Mouse (Mus musculus) adrenal gland, adult 2 months (tissue): ENCODE data around the gene Fam92b. TPM values are rescaled to one million over a fixed set of nuclear protein-coding genes. Genes with fewer than 3 reads are reported as not detected.

Experiments used
- DNase-seq: peaks from one replicate; pipeline ENCODE4 v3.0.0; 2021
- long read RNA-seq: library from polyadenylated mRNA; stranded (forward); transcript quantifications from one replicate; pipeline ENCODE4 v2.0.0, GENCODE M21; 2021
- polyA plus RNA-seq: library from polyadenylated mRNA; depleted of rRNA; stranded (reverse); fragments of >200 nt; gene quantifications from 2 replicates; pipeline ENCODE4 v1.2.3, GENCODE M21; 2012; rRNA removed
- total RNA-seq, 2 experiments: library from RNA; stranded (reverse); gene quantifications; 2 replicates each; pipeline ENCODE4 v1.2.3; 2021

The Fam92b gene
- total RNA-seq (1 to 10 TPM in 1 of 2 experiments, under 1 TPM in 1; 0.61 to 1.4 TPM), polyA plus RNA-seq (0.95 and 1.7 TPM in 2 replicates)
- long read RNA-seq, partial matches to known transcripts = 0 of 1 reads
- long read RNA-seq, other reads (novel, unspliced or antisense) = 1 of 1 reads

DNA sequence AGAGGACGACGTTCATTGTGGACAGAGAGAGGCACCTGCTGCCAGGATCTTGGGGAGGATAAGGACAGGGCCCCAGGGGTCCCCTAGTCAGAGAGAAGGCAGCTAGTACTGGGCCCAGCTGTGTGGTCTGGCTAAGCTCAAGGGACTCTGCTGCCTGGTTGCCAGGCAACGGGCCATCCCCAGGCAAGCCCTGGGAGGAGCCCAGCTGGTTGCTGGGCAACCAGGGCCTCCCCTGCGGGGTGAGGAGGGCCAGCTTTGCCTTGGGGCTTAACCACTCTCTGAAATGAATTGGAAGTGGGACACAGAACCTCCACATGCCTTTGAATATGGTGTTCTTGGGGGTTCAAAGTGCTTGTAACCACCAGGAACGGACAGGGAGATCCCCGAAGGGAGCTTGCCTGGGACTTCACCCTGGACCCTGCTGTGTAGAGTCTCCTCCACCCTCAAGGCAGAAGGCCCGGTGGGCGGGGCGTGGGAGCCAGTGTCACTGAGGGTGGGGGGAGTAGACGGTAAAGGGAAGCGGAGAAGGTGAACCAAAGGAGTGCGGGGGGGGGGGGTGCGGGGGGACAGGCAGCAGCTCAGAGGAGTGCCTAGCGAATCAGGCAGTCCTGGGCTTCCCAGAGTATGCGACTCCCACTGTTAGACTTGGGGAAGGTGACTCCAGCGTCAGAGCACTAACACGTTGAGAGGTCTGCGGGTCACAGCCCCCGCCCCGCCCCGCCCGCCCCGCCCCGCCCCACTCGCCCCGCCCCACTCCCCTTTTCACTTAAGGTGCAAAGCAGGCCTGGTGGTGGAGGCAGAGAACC, at the start of gene Fam92b:
TSS of gene Fam92b (minus strand) at position 149 of the 806 bp plus-strand sequence.
- peak; percentile 70 for DNase-seq

DNA sequence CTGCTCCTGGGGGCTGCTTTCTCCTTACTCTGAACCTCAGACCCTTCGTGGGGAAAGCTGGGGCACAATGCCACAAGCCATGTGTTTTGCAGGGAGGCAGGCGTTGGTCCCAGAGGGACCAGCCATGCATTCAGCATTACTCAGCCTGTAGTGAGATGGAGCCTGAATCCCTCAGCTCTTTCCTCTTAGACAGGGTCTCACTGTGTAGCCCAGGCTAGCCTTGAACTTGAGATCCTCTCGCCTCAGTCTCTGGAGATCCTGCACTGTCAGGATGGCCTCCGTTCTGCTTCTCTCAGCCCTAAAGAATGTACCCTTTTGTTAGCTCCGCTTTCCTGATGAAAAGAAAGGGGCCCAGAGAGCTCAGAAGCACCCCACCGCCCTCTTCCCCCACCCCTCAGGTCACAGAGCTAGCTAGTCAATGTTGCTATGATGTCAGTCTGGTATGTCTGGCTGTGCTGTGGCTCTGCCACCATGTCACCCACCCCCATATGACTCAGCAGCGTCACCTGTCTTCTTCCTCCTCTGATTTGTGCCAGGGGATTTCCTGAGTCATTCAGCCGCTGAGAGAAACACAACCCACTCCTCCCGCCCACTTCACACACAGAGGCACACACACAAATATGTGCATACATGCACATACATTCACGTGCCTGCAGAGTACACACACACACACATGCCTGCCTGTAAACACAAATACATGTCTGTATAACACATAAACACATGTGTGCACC, 48.3 kb upstream of the Fam92b start:
- DNase-seq = peak; percentile 81

DNA sequence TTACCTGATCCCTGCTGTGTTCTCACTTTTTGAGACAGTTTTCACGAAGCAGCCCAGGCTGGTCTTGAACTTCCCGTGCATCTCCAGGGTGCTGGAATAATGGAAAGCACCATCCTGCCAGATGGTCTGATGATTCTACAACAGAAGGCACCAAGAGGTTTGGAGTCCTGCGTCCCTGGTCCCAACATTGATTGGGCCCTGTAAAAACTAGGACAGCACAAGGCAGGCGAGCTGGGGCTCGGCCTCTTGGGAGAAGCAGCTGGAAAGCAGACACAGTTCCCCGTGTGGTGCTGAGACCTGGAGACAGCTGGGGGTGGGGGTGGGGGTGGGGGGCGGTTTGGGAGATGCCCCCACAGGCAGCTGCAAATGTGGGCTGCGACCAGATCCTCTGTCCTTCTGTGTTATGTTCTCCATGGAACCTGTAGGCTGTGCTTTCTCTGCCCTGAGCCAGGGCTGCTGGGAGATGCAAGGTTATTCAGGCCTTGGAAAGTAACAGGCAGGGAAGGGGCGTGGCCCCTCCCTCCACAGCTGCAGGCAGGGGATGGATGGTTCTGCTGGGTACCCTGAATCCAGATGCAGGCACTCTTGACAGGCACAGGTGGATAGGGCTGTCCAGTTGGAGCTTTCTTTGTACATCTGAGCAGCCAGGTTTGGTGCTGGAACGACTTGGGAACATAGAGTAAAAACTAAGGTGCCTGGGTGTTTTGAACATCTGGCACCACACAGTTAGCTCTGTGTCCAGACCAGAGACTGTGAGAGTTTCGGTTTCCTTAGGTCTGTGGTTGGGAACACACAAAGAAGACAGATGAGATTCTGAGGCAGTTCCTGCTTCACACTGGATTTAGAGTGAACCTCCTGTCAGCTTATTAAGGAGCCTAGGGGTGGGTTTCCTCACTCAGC, 47.5 kb upstream of the Fam92b start:
- DNase-seq = peak; percentile 56

DNA sequence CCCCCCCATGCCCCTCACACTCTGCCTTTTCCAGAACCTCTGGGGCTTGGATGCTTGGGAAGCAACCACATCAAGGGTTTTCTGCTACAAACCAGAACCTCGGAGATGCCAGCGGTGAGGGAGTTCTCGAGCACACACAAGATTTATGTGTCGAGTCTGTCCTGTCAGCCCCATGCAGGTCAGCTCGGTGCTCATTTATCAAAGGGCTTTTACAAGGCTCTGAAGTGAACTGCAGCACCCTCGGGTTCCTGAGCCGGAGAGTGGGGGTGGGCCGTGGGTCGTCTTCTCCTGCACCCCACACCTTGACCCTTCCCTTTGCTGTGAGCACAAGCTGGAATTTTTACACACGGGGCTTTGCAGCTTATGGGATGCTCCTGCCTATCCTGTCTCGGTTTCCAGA, 45.3 kb upstream of the Fam92b start:
- DNase-seq = no peak

DNA sequence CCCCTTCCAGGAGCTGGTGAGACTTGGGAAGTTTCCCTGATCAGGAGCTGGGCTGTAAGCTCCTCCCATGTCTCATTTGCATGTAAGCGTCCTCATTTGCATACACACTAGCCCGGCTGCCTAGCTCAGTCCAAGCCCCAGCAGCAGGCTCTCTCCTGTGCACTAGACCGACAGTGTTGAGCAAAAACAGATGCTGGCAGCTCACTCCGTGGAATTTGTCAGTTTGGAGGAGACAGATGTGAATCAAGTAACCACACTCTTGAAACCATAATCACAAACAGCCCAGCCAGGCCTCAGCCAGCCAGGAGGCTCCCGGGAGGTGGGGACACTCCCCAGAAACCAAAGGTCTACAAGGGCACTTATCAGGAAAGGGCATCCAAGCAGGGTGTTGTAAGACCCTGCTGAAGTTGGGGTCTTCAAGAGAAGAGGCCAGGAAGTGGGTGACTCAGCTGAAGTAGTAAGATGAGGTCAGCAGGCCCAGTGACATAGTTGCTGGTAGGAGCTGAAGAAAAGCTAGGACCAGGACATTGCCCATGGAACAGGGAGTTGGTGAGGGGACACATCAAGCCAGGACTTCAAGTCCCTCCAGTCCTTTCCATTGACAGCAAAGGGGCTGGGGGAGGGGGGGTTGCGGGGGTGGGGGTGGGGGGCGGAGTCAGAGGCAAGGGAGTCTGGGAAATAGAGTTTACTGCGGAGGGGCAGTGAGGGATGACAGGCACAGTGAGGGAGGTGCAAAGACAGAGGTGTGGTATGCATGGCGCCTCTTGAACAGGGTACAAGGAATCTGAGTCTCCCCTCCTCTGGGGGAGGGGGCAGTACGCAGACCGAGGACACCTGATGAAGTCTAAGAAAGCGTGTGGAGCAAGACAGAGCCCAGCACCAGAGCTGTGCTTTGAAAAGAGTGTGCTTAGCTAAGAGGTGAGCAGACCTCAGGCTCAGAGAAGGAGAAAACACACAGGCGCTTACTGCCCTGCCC, 39.9 kb upstream of the Fam92b start:
- no peak for DNase-seq

DNA sequence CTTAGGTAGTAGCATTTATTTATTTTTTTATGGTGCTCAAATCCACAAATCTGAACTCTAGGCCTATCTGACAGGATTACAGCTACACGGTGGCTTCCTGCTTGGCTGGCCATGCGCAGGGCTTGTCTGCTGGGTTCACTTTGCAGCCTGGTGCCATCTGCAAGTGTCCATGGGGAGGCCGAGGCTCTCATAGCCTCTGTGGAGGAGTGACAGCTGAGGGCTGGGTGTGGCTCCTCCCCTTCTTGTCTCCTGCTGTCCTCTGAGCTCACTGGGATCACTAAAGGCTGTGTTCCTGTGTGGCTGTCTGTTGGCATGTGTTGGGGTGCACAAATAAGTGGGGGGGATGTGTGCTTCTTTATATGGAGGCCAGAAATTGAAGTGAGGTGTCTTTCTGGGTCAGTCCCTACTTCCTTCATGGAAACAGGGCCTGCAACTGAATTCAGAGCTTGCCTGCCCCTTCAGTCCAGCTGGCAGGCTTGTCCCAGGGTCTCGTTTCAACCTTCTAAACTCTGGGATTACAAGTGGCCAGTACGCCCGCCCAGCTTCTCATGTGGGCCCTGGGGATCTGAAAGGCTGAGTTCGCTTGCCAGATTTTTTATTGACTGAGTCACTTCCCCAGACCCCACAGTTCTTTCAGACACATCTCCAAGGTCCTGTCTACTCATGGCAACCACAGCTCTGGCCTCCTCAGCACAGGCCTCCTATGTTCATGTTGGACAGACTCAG, 38.3 kb upstream of the Fam92b start:
- peak; percentile 61 for DNase-seq

DNA sequence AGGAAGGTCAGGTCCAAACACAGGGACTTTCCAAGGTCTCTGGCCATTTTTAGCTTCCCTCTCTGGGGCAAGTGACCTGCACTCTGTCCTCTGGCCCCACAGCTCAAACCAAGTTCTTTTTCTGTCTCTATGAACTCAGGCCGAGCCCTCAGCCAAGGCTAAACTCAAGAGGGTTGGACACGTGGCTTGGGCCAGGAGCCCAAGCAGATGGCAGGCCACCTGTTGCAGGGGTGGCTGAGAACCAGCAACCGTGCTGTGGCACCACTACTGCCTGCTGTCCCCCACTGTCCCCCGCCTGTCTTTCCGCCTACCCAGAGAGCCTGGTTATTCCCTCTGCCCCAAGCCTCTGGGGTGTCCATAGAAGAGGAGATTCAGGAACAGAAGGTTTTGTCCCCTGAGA, 36.7 kb upstream of the Fam92b start:
- DNase-seq = peak; percentile 55

DNA sequence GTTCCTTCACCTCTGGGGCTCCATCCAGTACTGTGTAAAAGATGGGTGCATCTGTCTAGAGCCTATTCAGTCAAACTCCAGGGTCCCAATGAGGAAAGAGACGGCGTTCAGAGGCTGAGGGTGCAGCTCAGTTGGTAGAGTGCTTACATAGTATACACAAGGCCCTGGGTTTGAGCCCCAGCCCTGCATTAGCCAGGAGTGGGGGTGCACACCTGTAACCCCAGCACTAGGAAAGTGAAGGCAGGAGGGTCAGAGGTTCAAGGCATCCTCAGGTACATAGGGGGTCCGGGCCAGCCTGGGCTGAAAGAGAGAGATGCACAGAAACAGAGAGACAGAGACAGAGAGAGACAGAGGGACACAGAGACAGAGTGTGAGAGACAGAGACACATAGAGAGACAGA, 36.0 kb upstream of the Fam92b start:
- no peak for DNase-seq

DNA sequence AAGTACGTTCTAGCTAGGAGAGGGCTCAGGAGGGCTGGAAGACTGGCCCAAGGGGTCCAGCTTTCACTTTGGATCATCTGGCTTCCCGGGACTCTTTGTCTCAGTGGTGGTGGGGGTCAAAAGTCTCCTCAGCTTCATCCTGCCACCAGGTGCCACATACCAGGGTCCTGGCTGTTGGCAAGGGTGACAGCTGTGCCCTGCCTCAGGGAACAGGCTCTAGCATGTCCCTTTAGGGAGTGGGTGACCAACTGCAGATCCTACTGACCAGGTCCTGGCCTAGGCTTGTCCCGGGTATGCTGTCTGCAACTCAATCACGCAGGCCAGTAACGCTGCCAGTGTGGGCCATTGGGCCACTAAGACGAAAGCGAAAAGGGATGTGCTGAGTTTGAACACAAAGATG, 35.3 kb upstream of the Fam92b start:
- DNase-seq = no peak

DNA sequence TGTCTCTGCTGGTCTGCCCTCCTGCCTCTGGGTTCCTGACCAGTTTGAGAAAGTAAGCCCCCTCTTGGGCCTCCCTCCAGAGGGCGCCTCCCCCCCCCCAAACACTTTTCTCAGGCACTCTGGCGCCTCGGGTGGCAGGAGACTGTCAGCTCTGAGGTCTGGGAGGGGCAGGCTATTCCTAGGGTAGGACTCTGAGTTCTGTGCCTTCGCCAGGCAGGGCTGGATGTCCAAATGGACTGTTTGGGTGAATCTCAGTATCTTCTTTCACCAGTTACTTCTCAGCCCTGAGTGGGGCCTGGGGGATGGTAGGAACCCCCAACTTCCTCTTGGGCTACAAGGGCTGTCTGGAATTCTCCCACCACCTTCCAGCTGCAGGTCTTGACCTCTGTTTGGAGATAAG, 34.1 kb upstream of the Fam92b start:
- no peak for DNase-seq

DNA sequence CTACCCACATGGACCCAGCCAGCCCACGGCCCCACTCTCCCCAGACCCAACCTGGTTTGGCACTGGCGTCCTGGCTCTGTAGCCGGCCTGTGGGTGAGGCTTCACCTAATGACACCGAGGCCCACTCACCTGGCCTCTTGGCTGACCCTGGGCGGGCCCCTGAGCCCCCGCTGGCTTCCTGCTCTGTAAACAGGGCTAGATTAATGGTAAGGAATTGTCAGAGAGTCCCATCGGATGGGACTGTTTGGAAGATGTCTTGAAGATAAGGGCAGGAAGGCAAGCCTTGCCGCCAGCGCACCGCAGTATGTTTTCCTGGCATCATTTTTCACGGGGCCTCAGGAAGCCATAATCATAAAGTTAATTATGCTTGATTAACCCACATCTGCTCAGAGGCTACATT, 30.8 kb upstream of the Fam92b start:
- DNase-seq = no peak

DNA sequence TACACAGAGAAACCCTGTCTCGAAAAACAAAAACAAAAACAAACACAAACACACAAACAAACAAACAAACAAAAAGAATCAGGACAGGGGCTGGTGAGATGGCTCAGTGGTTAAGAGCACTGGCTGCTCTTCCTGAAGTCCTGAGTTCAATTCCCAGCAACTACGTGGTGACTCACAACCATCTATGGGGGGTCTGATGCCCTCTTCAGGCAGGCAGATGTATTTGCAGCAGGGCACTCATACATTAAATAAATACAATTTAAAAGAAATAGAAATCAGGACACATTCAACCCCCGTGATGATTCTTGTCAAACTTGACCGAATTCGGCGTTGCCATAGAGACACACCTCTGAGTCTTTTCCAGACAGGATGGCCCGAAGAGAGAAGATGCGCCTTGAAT, 30.1 kb upstream of the Fam92b start:
- DNase-seq = no peak

DNA sequence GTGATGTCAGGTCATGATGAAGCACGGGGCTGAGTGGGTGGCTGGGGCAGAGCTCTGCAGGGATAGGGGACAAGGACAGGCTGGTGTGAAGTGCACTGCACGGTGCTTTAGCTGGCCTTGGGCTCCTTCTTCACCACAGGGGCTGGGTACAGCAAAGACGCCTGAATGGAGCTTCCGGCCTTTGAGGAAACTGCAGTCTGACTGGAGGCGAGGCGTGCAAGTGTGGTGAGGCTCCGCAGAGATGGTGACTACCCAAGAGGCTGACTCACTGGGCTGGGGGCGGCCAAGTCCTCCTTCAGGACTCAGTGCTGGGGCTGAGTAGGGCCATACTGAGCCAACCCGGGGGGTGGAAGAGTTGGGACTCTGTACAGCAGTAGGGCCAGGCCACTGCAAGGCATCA, 28.6 kb upstream of the Fam92b start:
- peak; percentile 64 for DNase-seq

DNA sequence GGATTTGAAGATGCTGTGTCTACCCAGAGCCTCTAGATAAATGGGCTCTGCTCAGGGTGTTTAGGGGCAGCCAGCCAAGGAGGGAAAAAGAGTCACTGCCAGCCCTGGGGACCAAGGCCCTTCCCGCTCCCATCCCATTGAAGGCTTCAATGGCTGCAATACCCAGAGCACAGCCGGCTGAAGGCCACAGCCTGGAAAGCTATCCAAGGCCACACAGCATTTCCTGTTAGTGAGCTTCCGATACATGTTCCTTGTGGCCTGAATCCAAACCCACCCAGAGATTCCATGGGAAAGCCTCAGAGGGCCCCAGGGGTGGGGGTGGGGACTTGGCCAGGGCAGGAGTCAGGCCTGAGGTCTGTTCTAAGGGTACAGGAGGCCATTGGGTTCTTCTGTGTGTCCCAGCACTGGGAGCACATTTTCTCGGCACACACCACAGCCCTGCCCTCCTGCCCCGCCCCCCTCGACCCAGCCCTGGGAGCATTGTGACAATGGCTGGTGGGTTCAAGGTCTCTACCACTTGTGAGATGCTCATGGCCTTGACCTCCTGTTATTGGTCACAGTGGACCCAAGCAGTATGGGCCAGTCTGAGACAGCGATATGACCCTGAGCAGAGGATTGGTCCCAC, 27.6 kb upstream of the Fam92b start:
- DNase-seq = peak; percentile 90

DNA sequence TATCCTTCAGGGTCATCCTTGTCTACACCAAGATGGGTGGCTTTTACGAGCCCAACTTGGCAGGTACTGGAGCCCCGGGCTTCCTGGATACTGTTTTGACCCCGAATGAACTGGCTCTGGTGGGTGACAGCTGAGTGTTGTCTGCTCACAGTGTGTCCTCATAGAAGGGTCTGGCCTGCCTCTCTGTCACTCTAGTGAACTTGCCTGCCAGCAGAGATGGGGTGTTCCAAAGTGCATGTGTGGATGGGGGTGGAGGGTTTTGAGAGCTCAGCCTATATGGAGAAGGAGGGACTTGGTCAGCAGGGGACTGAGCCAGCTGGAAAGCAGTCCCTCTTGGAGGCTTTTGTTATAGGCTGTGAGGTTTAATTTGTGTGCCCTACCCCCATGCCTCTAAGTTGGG, 25.3 kb upstream of the Fam92b start:
- no peak for DNase-seq

DNA sequence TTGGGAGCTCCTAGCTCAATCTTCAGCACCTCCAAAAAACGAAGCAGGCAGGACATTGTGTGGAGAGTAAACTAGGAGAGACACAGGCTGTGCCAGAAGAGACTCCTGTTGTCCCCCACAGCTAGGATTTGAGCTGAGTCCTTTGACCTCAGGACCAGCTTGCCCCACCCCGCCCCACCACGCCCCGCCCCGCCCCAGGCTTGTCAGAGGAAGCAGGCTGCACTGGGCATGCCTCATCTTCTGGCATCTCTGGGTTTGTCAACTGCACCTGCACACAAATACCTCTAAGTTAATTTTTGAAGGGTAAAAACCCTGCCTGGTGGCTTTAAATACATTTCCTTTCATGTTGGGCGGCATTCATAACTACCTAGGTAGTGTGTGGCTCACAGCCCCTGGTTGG, 24.1 kb upstream of the Fam92b start:
- DNase-seq = no peak

DNA sequence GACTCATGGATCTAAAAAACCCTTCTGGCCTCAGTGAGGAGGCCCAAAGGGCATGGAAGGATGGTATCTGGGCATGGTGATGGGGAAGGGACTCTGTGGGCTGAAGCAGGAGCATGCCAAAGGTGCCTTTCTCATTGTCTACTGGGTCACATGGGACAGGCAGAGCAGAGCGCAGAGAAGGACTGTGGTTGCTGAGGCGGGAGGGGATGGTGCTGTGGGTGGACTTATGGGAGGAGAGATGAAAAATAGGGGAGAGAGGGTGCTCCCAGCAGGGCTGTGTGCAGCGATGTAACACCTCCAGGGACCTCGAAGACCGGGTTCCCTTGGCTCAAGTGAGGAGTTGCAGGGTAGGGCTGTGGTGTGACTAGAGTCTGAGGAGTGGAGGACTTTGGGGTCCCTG, 14.9 kb upstream of the Fam92b start:
- DNase-seq = no peak

DNA sequence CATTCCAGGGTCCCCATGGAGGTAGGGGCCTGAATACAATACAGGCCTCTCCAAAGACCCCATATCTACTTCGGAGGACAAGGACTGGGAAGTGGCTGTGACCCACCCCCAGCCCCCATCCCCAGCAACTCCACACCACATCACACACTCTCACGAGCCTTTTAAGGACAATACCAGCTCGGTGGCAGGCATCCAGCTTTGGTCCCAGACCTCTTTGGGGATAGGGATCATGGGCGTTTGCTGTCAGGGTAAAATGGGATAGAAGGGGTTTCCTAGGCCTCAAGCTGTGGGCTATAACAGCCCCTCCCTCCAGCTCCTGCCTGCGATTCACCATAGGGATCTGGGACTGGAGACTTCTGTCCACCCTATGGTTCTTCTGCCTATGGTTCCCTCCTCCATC, 14.4 kb upstream of the Fam92b start:
- DNase-seq = no peak

DNA sequence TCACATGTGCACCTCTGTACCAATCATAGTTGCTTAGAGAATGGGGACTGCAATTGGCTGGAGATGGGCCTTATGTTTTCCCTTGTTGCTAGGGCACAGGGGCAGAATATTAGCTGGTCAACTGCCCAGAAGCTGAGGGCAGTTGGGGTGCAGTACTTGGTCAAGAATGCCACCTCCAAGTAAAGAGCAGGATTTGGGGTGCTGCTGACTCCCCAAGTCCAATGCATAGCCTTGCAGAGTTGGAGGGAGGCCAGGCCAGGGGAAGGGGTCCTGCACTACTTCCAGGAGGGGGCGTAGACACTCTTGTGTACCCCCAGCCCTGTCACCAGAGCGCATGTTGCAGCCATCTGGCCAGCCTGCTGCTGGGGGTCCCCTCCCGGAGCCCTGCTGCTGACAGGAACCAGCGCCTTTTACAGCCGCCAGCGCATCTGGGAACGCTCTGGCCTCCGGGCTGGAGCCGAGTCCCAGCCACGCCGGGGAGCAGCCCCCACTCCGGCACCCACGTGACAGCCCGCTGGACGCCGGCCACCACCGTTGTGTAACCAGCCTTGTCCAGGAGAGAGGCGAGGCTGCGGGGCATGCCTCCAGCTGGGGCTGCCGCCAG, 13.6 kb upstream of the Fam92b start:
- DNase-seq = peak; percentile 98
